Mouse (Mus musculus) stomach, embryonic 14.5 days (tissue): ENCODE measurements around the gene Cd5. TPM values are rescaled to one million over a fixed set of nuclear protein-coding genes. Genes with fewer than 3 reads are reported as not detected.

Experiments
- ATAC-seq: fragments of 200-750 bp; cut with Nextera tagmentation; 2 replicates; pipeline ENCODE4 v1.8.0; 2017; ENCODE audit warnings: low read depth, moderate TSS enrichment; ENCODE audit not compliant: insufficient number of reproducible peaks, insufficient read depth, low FRiP score
- H3K27ac ChIP-seq: fragments of 300-500 bp; sonication (generic); 2 replicates; pipeline ENCODE4 v1.5.1; 2014; ENCODE audit warnings: mild to moderate bottlenecking, low read length, moderate library complexity, mixed read lengths
- H3K27me3 ChIP-seq: fragments of 300-500 bp; sonication (generic); 2 replicates; pipeline ENCODE4 v1.6.1; 2014; ENCODE audit warnings: low read length, control low read depth, mixed read lengths; ENCODE audit not compliant: control insufficient read depth, insufficient read depth
- H3K36me3 ChIP-seq: fragments of 300-500 bp; sonication (generic); 2 replicates; pipeline ENCODE4 v1.6.1; 2014; ENCODE audit warnings: mild to moderate bottlenecking, control low read depth, low read length, moderate library complexity, mixed read lengths; ENCODE audit not compliant: control insufficient read depth, insufficient read depth
- H3K4me1 ChIP-seq: fragments of 300-500 bp; sonication (generic); 2 replicates; pipeline ENCODE4 v1.6.1; 2014; ENCODE audit warnings: low read length, control low read depth, mixed read lengths; ENCODE audit not compliant: control insufficient read depth, insufficient read depth
- H3K4me2 ChIP-seq: fragments of 300-500 bp; sonication (generic); replicated peaks from 2 replicates; pipeline ENCODE4 v1.6.1; 2014; ENCODE audit warnings: low read depth, low read length, control low read depth
- H3K4me3 ChIP-seq: fragments of 300-500 bp; sonication (generic); 2 replicates; pipeline ENCODE4 v1.5.1; 2014; ENCODE audit warnings: low read depth, low read length, control low read depth
- H3K9ac ChIP-seq: fragments of 300-500 bp; sonication (generic); replicated peaks from 2 replicates; pipeline ENCODE4 v1.6.1; 2014; ENCODE audit warnings: low read depth, mild to moderate bottlenecking, control low read depth, low read length, moderate library complexity, mixed read lengths
- H3K9me3 ChIP-seq: fragments of 300-500 bp; sonication (generic); 2 replicates; pipeline ENCODE4 v1.6.1; 2016; ENCODE audit warnings: low read depth, low read length, control low read depth; ENCODE audit not compliant: control insufficient read depth
- WGBS: fragments of 180-500 bp; shearing (Covaris S2); extraction: QIAGEN DNeasy Blood & Tissue Kit; methylation state at CpG from one replicate; pipeline ENCODE4 v1.1.7; 2014; 5-methylcytosine and 5-hydroxymethylcytosine counted together
- polyA plus RNA-seq: library from polyadenylated mRNA; unstranded; fragments of >200 nt; fragmentation: Nextera tagmentation; extraction: Ambion mirVana; gene quantifications from 2 replicates; pipeline ENCODE4 v1.2.1, GENCODE M21; 2014

The Cd5 gene
- polyA plus RNA-seq, 1 experiment from 2014 or later: 2.1 TPM

DNA sequence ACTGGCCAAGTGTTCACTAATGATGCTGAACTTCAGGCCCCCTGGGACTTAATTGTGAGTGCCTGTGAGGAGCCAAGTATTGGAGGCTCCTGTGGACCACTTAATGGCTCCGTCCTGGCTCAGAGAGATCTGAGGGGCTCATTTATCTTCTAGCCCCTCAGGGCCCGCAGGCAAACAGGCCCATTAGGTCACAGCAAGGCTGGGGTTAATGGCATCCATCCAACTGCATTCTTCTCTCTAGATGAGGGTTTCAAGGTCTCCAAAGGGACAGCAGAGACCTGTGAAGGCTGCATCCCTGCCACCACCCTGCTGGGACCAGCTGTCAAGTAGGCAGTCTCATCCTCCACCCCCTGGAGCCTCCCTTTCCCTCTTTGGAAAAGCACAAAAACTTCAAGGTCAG is 19.1 kb downstream of the Cd5 start:
- Histone ChIP-seq H3K9ac (no peak overlapping the region), H3K4me3 (no peak overlapping the region), H3K4me1 (peaks cover 10% of the 10 kb centered on the region; the same call in 1 of the 2 replicates), H3K9me3 (no peaks in the 10 kb centered on the region), H3K4me2 (no peak overlapping the region), H3K27ac (no peak overlapping the region), H3K27me3 (0 out of 2 replicates have a peak, but pooled peaks cover 3% of the 10 kb centered on the region), H3K36me3 (no peaks in the 10 kb centered on the region)
- whole genome bisulfite sequencing: 33% methylated on average over 2 of the region's 2 CpGs
- ATAC-seq: no peak

DNA sequence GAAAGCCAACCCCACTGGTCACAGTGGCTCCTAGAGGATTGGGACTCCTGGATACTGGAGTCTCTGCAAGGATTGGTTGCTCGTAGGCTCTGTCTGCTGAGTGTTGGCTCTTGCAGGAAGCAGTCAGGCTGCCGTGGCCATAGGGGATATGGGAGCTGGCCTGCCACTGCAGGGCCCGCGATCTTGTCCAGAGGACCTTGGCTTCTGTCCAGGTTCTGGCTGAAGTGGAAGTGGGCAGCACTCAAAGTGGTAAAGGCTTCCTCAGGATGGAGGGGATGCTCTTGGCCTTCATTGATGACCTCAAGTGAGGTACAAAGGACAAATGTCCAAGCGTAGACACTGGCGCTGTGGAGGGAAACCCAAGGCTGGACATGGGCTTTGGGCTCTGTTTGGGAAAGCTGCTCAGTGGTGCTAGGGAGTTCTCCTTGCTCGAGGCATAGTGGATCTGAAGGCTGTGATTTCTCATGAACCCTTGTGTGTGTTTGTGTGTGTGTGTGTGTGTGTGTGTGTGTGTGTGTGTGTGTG is 20.5 kb downstream of the Cd5 start:
- no peaks in the 10 kb centered on the region for H3K9me3 ChIP-seq
- peaks cover 6% of the 10 kb centered on the region for H3K36me3 ChIP-seq
- H3K27me3 ChIP-seq: 0 out of 2 replicates have a peak, but pooled peaks cover 3% of the 10 kb centered on the region
- no peak overlapping the region for H3K27ac ChIP-seq
- H3K9ac ChIP-seq: no peak overlapping the region
- H3K4me3 ChIP-seq: no peak overlapping the region
- H3K4me2 ChIP-seq: no peak overlapping the region
- H3K4me1 ChIP-seq: peaks cover 10% of the 10 kb centered on the region; the same call in 1 of the 2 replicates
- no peak for ATAC-seq
- WGBS: 70% methylated on average over 7 of the region's 7 CpGs

DNA sequence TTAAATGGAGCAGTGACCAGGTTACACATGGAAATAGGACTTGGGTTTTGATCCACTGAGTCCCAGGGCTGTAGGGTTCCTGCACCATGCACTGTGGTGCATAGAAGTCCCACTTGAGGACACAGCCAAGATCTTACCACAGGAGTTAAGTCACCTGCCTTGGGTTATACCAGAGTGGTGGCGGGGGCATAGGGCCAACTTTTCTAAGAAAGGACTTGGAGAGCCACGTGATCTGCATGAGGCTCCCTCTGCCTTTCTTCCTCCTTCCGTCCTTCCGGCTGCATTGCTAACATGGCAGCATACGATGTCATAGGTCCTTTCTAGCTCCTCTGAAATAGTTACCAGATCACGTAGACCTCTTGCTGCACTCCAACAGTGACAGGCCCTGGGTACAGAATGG is 23.3 kb downstream of the Cd5 start:
- no peak for ATAC-seq
- H3K27me3 ChIP-seq: no peaks in the 10 kb centered on the region
- H3K36me3 ChIP-seq: peaks cover 33% of the 10 kb centered on the region
- no peak overlapping the region for H3K4me2 ChIP-seq
- 90% methylated on average over 6 of the region's 6 CpGs for WGBS
- H3K4me3 ChIP-seq: no peak overlapping the region
- H3K27ac ChIP-seq: no peak overlapping the region
- peaks cover 4% of the 10 kb centered on the region; the same call in 1 of the 2 replicates for H3K4me1 ChIP-seq
- H3K9me3 ChIP-seq: no peaks in the 10 kb centered on the region
- no peak overlapping the region for H3K9ac ChIP-seq

DNA sequence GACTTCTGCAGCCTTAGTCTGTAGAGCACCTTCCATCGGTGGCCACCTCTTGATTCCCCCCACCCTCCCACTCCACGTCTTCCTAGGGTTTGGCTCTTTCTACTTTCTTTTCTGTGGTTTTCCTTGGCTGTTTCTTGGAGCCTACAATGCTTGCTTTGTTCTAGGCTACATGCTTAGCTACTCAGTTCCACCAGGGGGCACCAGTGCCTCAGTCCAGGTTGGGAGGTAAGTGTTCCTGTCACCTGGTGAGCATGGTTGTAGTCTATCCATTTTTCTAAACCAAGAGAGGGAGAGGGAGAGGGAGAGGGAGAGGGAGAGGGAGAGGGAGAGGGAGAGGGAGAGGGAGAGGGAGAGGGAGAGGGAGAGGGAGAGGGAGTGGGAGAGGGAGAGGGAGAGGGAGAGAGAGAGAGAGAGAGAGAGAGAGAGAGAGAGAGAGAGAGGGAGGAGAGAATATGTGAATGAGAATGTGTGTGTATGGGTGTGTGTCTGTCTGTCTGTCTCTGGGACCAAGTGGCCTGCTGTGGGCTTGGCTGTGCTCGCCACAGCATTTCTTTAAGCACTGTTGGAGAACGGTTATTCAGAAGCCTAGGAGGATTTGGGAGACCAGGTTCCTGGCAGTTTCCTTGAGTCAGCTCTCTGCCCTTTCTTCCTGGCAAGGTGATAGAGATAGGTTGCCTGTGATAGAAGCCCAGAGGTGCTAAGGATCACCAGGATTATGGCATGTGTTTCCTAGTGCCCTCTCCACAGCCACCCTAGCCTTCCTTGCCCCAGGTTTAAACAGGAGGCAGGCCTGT is 23.9 kb downstream of the Cd5 start:
- Histone ChIP-seq H3K9me3 (no peaks in the 10 kb centered on the region), H3K27ac (no peak overlapping the region), H3K27me3 (no peaks in the 10 kb centered on the region), H3K9ac (no peak overlapping the region), H3K4me2 (no peak overlapping the region), H3K4me3 (no peak overlapping the region), H3K4me1 (peaks cover under 1% of the 10 kb centered on the region), H3K36me3 (peaks cover 37% of the 10 kb centered on the region)
- ATAC-seq: peak; percentile 60; the same call in 1 of the 2 replicates
- WGBS: 56% methylated on average over 4 of the region's 4 CpGs

DNA sequence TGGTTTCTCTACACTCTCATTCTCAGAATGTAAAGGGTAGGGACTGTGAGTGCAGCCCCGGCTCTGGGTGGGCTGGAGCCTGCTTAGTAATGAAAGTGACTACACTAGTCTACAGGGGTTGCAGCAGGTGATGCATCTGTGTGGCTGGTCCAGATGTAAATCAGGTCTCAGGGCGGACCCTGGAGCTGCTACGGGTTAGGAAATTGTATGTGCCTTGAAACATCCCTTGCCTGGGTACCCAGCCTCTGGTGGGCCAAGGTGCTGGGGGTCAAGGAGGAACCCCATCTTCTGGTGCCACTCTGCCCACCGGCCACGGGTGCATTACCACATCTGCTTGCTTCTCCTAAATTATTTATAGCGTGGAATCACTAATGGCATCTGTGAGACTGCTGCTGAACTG is 24.6 kb downstream of the Cd5 start:
- WGBS: 84% methylated on average over 6 of the region's 6 CpGs
- no peak for ATAC-seq
- Histone ChIP-seq H3K4me3 (no peak overlapping the region), H3K4me2 (no peak overlapping the region), H3K9me3 (no peaks in the 10 kb centered on the region), H3K27me3 (no peaks in the 10 kb centered on the region), H3K36me3 (peaks cover 37% of the 10 kb centered on the region), H3K4me1 (peaks cover 8% of the 10 kb centered on the region), H3K27ac (no peak overlapping the region), H3K9ac (no peak overlapping the region)

DNA sequence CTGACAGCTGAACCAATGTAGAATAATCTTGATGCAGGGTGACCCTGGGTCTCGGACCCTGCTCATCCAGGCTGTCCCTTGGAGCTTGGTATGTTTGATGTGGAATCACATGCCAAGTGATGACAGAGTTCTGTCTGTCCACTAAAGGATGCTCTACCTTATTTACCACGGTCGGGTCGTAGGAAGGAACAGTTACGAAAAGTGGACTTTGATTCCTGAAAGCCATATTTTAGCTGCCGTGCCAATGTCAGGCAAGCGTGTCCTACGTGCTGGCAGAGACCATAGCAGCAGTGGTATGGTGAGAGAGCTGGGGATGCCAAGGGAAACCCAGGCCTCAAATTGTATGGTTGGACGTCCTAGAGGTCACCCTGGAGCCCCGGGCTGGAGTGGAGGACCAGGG is 25.3 kb downstream of the Cd5 start:
- ATAC-seq: no peak
- Histone ChIP-seq H3K4me3 (no peak overlapping the region), H3K4me1 (peaks cover 10% of the 10 kb centered on the region), H3K27me3 (no peaks in the 10 kb centered on the region), H3K9me3 (no peaks in the 10 kb centered on the region), H3K9ac (no peak overlapping the region), H3K36me3 (peaks cover 40% of the 10 kb centered on the region), H3K27ac (no peak overlapping the region), H3K4me2 (no peak overlapping the region)
- WGBS: 92% methylated on average over 10 of the region's 10 CpGs

DNA sequence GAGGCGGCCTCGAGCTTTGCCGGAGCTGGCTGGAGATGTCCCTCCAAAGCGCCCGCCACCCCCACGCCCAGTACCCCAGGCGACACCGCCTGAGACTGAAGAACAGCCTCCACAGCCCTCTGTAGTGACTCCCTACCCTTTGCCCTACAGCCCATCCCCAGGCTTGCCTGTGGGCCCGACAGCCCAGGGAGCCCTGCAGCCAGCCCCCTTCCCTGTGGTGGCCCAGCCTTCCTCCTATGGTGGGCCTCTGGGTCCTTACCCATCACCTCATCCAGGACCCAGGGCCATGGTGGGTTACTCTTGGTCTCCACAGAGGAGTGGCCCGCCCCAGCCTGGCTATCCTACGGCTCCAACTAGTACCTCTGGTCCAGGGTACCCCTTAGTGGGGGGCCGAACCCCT is 26.2 kb downstream of the Cd5 start:
- Histone ChIP-seq H3K9ac (no peak overlapping the region), H3K4me2 (no peak overlapping the region), H3K36me3 (peaks cover 45% of the 10 kb centered on the region), H3K9me3 (no peaks in the 10 kb centered on the region), H3K27me3 (no peaks in the 10 kb centered on the region), H3K4me3 (no peak overlapping the region), H3K27ac (no peak overlapping the region), H3K4me1 (peaks cover 10% of the 10 kb centered on the region)
- 97% methylated on average over 12 of the region's 12 CpGs for WGBS
- ATAC-seq: no peak

DNA sequence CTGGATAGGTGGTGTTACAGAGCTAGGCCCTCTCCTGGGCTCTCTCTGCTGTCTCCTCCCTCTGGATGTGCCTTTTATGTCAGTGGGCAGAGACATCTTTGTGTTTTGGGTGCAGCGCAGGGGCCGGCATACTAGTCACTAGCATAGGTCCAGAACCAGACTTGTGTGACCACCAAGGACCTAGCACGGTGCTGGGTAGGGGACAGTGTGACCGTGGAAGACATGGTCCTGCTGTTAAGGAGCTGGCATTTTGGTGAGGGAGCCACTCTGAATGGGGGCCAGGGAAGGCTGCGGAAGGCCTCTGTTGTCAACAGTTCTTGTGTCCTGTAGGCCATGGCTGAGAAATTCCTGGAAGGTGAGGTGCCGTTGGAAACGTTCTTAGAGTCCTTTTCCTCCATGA is 26.6 kb downstream of the Cd5 start:
- Histone ChIP-seq H3K4me1 (peaks cover 10% of the 10 kb centered on the region), H3K27ac (no peak overlapping the region), H3K36me3 (peaks cover 49% of the 10 kb centered on the region), H3K9ac (no peak overlapping the region), H3K27me3 (no peaks in the 10 kb centered on the region), H3K9me3 (no peaks in the 10 kb centered on the region), H3K4me2 (no peak overlapping the region), H3K4me3 (no peak overlapping the region)
- WGBS: 94% methylated on average over 7 of the region's 7 CpGs
- no peak for ATAC-seq
